Mouse (Mus musculus) limb, embryonic 15.5 days (tissue): ENCODE results near the gene Ifitm6. TPM values are rescaled to one million over a fixed set of nuclear protein-coding genes. Genes with fewer than 3 reads are reported as not detected.
"Not testable (repeated sequence)": the region's sequence is repeated elsewhere in the genome, so short reads cannot be mapped to it uniquely, and the experiment has no call there.

Source experiments
- ATAC-seq: fragments of 200-750 bp; cut with Nextera tagmentation; 2 replicates; pipeline ENCODE4 v1.8.0; 2017; ENCODE audit warnings: low read depth, moderate TSS enrichment; ENCODE audit not compliant: insufficient number of reproducible peaks, low FRiP score, low TSS enrichment
- H3K27ac ChIP-seq: fragments of 300-500 bp; sonication (generic); 2 replicates; pipeline ENCODE4 v1.5.1; 2015; ENCODE audit warnings: moderate library complexity, mild to moderate bottlenecking, inconsistent platforms
- H3K27me3 ChIP-seq: fragments of 300-500 bp; sonication (generic); 2 replicates; pipeline ENCODE4 v1.6.1; 2015; ENCODE audit warnings: inconsistent platforms
- H3K36me3 ChIP-seq: fragments of 300-500 bp; sonication (generic); 2 replicates; pipeline ENCODE4 v1.6.1; 2015; ENCODE audit warnings: inconsistent platforms
- H3K4me1 ChIP-seq: fragments of 300-500 bp; sonication (generic); 2 replicates; pipeline ENCODE4 v1.6.1; 2015; ENCODE audit warnings: inconsistent platforms
- H3K4me2 ChIP-seq: fragments of 300-500 bp; sonication (generic); 2 replicates; pipeline ENCODE4 v1.6.1; 2015; ENCODE audit warnings: mild to moderate bottlenecking, inconsistent platforms
- H3K4me3 ChIP-seq: fragments of 300-500 bp; sonication (generic); 2 replicates; pipeline ENCODE4 v1.5.1; 2015; ENCODE audit warnings: mild to moderate bottlenecking, inconsistent platforms
- H3K9ac ChIP-seq: fragments of 300-500 bp; sonication (generic); 2 replicates; pipeline ENCODE4 v1.6.1; 2015; ENCODE audit warnings: inconsistent platforms
- H3K9me3 ChIP-seq: fragments of 300-500 bp; sonication (generic); 2 replicates; pipeline ENCODE4 v1.6.1; 2016; ENCODE audit warnings: inconsistent platforms
- WGBS: fragments of 180-500 bp; shearing (Covaris S2); methylation state at CpG from one replicate; pipeline ENCODE4 v1.1.7; 2015; 5-methylcytosine and 5-hydroxymethylcytosine counted together
- polyA plus RNA-seq: library from polyadenylated mRNA; unstranded; fragments of >200 nt; fragmentation: Nextera tagmentation; extraction: Ambion mirVana; gene quantifications from 2 replicates; pipeline ENCODE4 v1.2.1, GENCODE M21; 2015

The Ifitm6 gene
- polyA plus RNA-seq, 1 experiment from 2014 or later, result 1.0 TPM

DNA sequence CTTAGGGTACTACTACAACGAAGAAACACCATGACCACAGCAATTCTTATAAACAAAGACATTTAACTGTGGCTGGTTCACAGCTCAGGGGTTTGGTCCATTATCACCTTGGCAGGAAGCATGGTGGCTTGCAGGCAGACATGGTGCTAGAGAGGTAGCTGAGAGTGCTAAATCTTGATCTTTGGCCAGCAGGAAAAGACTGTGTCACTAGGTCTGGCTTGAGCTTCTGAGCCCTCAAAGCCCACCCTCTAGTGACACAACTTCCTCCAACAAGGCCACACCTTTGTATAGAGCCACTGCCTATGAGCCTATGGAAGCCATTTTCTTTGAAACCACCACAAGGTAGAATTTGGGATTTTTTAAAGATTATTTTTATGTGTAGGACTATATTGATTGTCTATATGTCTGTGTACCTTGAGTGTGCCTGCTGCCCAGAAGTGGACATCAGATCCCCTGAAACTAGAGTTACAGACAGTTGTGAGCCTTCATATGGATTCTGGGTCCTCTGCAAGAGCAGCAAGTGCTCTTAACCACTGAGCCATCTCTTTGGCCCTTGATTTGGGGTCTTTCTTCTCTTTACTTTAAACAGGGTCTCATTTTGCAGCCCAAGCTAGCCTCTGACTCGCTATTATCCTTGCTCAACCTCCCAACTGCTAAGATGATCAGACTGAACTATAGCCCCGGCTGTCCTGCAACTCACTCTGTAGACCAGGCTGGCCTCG, 21.8 kb upstream of the Ifitm6 start:
- no peak for ATAC-seq
- H3K9ac ChIP-seq, result no peak overlapping the region
- H3K36me3 ChIP-seq, result no peaks in the 10 kb centered on the region
- H3K4me1 ChIP-seq, result peaks cover 20% of the 10 kb centered on the region
- no peak overlapping the region for H3K4me2 ChIP-seq
- H3K27ac ChIP-seq, result no peak overlapping the region
- H3K9me3 ChIP-seq, result no peaks in the 10 kb centered on the region
- WGBS, result 92% methylated on average over 4 of the region's 4 CpGs
- no peak overlapping the region for H3K4me3 ChIP-seq
- no peaks in the 10 kb centered on the region for H3K27me3 ChIP-seq

DNA sequence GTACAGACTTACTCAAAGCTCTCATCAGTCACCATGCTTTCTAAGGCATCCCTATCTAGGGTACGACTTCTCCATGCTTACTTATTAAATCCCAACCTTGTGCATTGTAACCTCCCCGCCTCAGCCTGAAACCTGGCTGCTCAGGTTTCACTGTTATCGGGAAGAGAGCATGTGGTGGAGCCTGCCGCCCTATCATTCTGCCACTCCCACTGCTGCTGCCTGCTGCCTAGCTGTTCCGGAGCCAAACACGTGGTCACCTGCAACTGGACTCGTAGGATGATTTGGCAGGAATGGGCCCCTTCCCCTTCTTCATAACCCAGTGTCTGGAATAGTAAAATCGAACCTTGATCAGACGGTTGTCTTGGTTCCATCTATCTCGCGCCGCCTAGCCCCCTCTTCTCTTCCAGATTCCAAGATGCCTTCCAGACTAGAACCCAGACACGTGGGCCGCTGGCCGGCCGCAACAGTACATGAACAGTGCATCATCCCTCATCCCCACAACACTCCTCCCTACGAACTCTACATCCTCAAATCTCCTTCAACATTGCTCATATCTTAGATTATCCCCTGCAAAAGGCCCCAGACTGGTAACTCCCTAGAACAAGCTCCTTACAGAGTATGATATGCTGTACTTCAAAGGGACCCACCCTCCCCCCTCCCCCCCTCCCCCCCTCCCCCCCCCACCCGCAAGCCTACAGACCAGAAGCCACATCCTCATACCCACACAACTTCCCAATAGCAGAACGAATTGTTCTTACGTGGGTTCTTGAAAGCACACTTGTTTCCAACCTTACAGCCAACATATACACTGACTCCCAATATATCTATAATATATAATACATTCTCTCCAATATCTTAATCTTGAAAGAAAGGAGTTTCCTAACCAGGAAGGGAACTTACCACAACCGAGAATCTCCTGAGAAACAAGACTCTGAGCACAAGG, 20.6 kb upstream of the Ifitm6 start:
- Histone ChIP-seq H3K27me3 (no peaks in the 10 kb centered on the region), H3K4me3 (no peak overlapping the region), H3K4me2 (no peak overlapping the region), H3K27ac (no peak overlapping the region), H3K4me1 (peaks cover 20% of the 10 kb centered on the region), H3K9ac (no peak overlapping the region), H3K36me3 (no peaks in the 10 kb centered on the region), H3K9me3 (no peaks in the 10 kb centered on the region)
- 67% methylated on average over 20 of the region's 21 CpGs for WGBS
- no peak for ATAC-seq

GRCm38 (mm10) chr7:141036624-141037023, 18.9 kb upstream of the Ifitm6 start:
- not testable (repeated sequence) for H3K36me3 ChIP-seq, H3K4me2 ChIP-seq, H3K9ac ChIP-seq, H3K27me3 ChIP-seq, H3K9me3 ChIP-seq, ATAC-seq, H3K4me1 ChIP-seq, H3K4me3 ChIP-seq, H3K27ac ChIP-seq
- 70% methylated on average over 1 of the region's 2 CpGs for WGBS

- Histone ChIP-seq H3K27me3 (no peaks in the 10 kb centered on the region), H3K9me3 (no peaks in the 10 kb centered on the region), H3K4me2 (no peak overlapping the region), H3K4me3 (no peak overlapping the region), H3K36me3 (no peaks in the 10 kb centered on the region), H3K9ac (no peak overlapping the region), H3K27ac (no peak overlapping the region), H3K4me1 (no peaks in the 10 kb centered on the region)
- ATAC-seq, result no peak
- WGBS, result 72% methylated on average over 9 of the region's 9 CpGs
These were observed 14.9 kb upstream of the Ifitm6 start for GRCm38 (mm10) chr7:141032458-141033167.

DNA sequence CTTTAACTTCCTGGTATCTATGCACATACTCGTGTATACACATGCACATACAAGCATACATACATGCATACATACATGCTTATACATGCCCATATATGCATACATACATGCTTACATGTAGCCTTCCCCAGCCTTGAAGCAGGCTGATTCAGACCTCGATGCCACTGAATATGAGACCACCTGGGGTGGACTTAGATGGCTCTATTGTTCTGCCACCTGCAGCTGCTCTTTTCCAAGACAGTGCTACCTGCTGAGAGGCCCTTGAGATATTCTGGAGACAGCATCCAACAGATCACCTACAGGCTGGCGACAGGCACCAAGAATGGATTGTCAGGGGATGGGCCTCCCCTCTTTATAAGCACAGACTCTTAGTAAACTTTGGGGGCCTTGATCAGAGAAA, 12.7 kb upstream of the Ifitm6 start:
- no peak overlapping the region for H3K9ac ChIP-seq
- H3K4me2 ChIP-seq, result no peak overlapping the region
- H3K4me3 ChIP-seq, result no peak overlapping the region
- H3K36me3 ChIP-seq, result no peaks in the 10 kb centered on the region
- no peak for ATAC-seq
- H3K27me3 ChIP-seq, result no peaks in the 10 kb centered on the region
- H3K9me3 ChIP-seq, result no peaks in the 10 kb centered on the region
- no peaks in the 10 kb centered on the region for H3K4me1 ChIP-seq
- no peak overlapping the region for H3K27ac ChIP-seq
- 58% methylated on average over 3 of the region's 3 CpGs for WGBS

DNA sequence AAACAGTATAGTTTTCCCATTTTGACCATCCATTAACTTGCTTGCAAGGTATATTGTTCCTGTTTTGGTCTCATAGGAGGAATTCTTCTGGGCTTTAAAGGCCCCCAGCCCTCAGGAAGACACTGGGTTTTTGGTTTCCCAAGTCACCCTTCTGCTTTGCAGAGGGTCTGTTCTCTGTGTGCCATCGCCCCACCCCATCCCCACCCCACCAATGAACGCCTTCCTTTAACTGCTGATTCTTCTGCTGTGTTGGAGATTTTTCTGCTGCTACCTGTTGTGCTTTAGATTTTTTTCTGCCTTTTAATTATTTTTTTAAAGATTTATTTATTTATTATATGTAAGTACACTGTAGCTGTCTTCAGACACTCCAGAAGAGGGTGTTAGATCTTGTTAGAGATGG, 11.1 kb upstream of the Ifitm6 start, which contains the start of gene Gm17387:
Gene Gm17387, plus strand, starts transcription at position 301 of the 400 bp plus-strand sequence.
- WGBS, result 96% methylated on average over 2 of the region's 2 CpGs
- Histone ChIP-seq H3K4me3 (no peak within 1 kb of the TSS), H3K4me2 (no peak within 1 kb of the TSS), H3K9me3 (no peaks in the 10 kb centered on the region), H3K27me3 (no peaks in the 10 kb centered on the region), H3K9ac (no peak within 1 kb of the TSS), H3K4me1 (0 out of 2 replicates have a peak, but pooled peaks cover 2% of the 10 kb centered on the region), H3K27ac (no peak within 1 kb of the TSS), H3K36me3 (no peaks in the 10 kb centered on the region)
- no peak for ATAC-seq

DNA sequence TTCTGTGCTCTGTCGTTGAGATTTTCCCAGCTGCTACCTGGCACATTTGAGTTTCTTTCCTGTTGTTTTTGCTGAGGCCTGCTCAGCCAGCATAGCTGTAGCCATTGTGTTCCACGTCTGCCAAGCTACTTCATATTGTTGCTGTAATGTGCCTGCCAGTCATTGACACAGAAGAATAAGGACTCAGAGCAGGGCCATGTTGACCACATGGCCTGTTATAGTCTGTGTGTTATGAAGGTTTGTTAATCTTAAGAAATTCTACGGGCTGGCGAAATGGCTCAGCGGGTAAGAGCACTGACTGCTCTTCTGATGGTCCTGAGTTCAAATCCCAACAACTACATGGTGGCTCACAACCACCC, 9.0 kb upstream of the Ifitm6 start:
- ATAC-seq, result no peak
- Histone ChIP-seq H3K4me2 (no peak overlapping the region), H3K27ac (no peak overlapping the region), H3K4me1 (0 out of 2 replicates have a peak, but pooled peaks cover 2% of the 10 kb centered on the region), H3K36me3 (no peaks in the 10 kb centered on the region), H3K9ac (no peak overlapping the region), H3K27me3 (no peaks in the 10 kb centered on the region), H3K9me3 (no peaks in the 10 kb centered on the region), H3K4me3 (no peak overlapping the region)
- 66% methylated on average over 5 of the region's 5 CpGs for WGBS

DNA sequence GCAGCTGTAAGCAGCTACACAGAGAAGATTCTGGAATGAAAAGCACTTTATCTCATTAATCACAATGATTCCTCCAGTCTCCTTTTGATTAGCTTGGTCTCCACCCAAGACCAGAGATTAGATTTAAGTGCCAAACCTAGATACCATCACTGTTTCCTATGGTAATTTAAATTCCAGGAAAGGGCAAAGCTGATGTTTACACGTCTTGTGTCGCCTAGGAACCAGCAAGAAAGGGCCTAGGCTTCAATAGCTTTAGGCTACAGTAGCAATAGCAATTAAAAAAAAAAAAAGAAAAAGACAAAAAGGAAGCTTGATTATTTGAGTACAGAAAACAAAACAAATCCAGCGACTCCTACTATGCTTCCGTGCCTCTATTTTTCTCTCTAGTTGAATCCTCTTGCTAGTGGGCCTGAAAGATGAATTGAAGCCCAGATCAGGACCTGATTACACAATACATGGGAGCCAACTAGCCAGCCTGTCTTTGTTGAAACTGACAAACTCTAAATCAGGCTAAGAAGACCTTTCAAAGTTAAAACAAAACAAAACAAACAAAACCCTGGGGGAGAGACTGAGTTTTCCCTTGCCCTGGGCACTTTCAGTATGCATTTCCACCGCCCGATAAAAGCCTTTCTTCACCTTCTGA, 8.5 kb upstream of the Ifitm6 start:
- Histone ChIP-seq H3K27me3 (no peaks in the 10 kb centered on the region), H3K4me1 (0 out of 2 replicates have a peak, but pooled peaks cover 2% of the 10 kb centered on the region), H3K9me3 (no peaks in the 10 kb centered on the region), H3K9ac (no peak overlapping the region), H3K4me2 (no peak overlapping the region), H3K27ac (no peak overlapping the region), H3K4me3 (no peak overlapping the region), H3K36me3 (no peaks in the 10 kb centered on the region)
- ATAC-seq, result no peak
- 57% methylated on average over 6 of the region's 6 CpGs for WGBS

GRCm38 (mm10) chr7:141024865-141025838, 7.4 kb upstream of the Ifitm6 start:
- H3K27ac ChIP-seq, result no peak overlapping the region
- H3K9ac ChIP-seq, result no peak overlapping the region
- no peak overlapping the region for H3K4me2 ChIP-seq
- ATAC-seq, result no peak
- no peaks in the 10 kb centered on the region for H3K9me3 ChIP-seq
- 50% methylated on average over 6 of the region's 6 CpGs for WGBS
- H3K27me3 ChIP-seq, result no peaks in the 10 kb centered on the region
- H3K4me3 ChIP-seq, result no peak overlapping the region
- 0 out of 2 replicates have a peak, but pooled peaks cover 2% of the 10 kb centered on the region for H3K4me1 ChIP-seq
- no peaks in the 10 kb centered on the region for H3K36me3 ChIP-seq

- Histone ChIP-seq H3K9ac (no peak overlapping the region), H3K36me3 (no peaks in the 10 kb centered on the region), H3K4me2 (no peak overlapping the region), H3K27me3 (no peaks in the 10 kb centered on the region), H3K4me1 (0 out of 2 replicates have a peak, but pooled peaks cover 2% of the 10 kb centered on the region), H3K9me3 (no peaks in the 10 kb centered on the region), H3K27ac (no peak overlapping the region), H3K4me3 (no peak overlapping the region)
- ATAC-seq, result no peak
- WGBS, result 75% methylated on average over 14 of the region's 14 CpGs
These were observed 4.0 kb upstream of the Ifitm6 start for GRCm38 (mm10) chr7:141021489-141022449.
